Mouse (Mus musculus): ENCODE data around the gene Fabp6. TPM values are rescaled to one million over a fixed set of nuclear protein-coding genes. Genes with fewer than 3 reads are reported as not detected.
A peak's percentile ranks its signal among the peaks of the same experiment; 100 is the strongest.

Fabp6 gene
- polyA plus RNA-seq, 1 experiment from 2014 or later = 0.27 TPM

GRCm38 (mm10) chr11:43624341-43624740 lies 23.0 kb upstream of the Fabp6 start:
- no peaks in the 10 kb centered on the region for H3K27me3 ChIP-seq
- in situ Hi-C loops (cut with MboI; ENCODE audit: low pct_unique_long_range_greater_than_20kb) = no loop called here
- ATAC-seq (no peak), DNase-seq (ENCODE audit: low read depth, low spot score) (no peak)
- CTCF ChIA-PET = no interaction called here
- TF ChIP-seq CTCF (IDR thresholded peaks at IDR 0.05) = no peak
- POLR2A ChIA-PET = no interaction called here

- no peaks in the 10 kb centered on the region for H3K27me3 ChIP-seq
- no peak for TF ChIP-seq CTCF (IDR thresholded peaks at IDR 0.05)
- POLR2A ChIA-PET = no interaction called here
- in situ Hi-C loops (cut with MboI; ENCODE audit: low pct_unique_long_range_greater_than_20kb) = no loop called here
- no peak for ATAC-seq
- no peak for DNase-seq (ENCODE audit: low read depth, low spot score)
- CTCF ChIA-PET = no interaction called here
Observed at GRCm38 (mm10) chr11:43621769-43622168, 20.4 kb upstream of the Fabp6 start.

GRCm38 (mm10) chr11:43618403-43618802 lies 17.1 kb upstream of the Fabp6 start:
- CTCF ChIA-PET = interaction anchor here (1.1 kb wide), 1 partner anchor 67 kb away, joined by 3 read pairs; no protein-coding TSS in a partner anchor
- in situ Hi-C loops (cut with MboI; ENCODE audit: low pct_unique_long_range_greater_than_20kb) = no loop called here
- DNase-seq (ENCODE audit: low read depth, low spot score) (no peak), ATAC-seq (no peak)
- TF ChIP-seq CTCF (IDR thresholded peaks at IDR 0.05) = no peak
- POLR2A ChIA-PET = no interaction called here
- no peaks in the 10 kb centered on the region for H3K27me3 ChIP-seq

GRCm38 (mm10) chr11:43617924-43618323 lies 16.6 kb upstream of the Fabp6 start:
- no peak for ATAC-seq
- ChIA-PET POLR2A (interaction anchor here (0.9 kb wide), 1 partner anchor 64 kb away, joined by 3 read pairs; the partner anchor contains the start of gene Pwwp2a), CTCF (interaction anchor here (0.9 kb wide), 1 partner anchor 19 kb away, joined by 3 read pairs; no protein-coding TSS in a partner anchor)
- TF ChIP-seq CTCF (IDR thresholded peaks at IDR 0.05) = no peak
- DNase-seq (ENCODE audit: low read depth, low spot score) = no peak
- no peaks in the 10 kb centered on the region for H3K27me3 ChIP-seq
- in situ Hi-C loops (cut with MboI; ENCODE audit: low pct_unique_long_range_greater_than_20kb) = no loop called here

GRCm38 (mm10) chr11:43612834-43613488 lies 11.6 kb upstream of the Fabp6 start:
- POLR2A ChIA-PET = no interaction called here
- H3K27me3 ChIP-seq = no peaks in the 10 kb centered on the region
- ATAC-seq (peak; percentile 79), DNase-seq (ENCODE audit: low read depth, low spot score) (peak; percentile 39)
- CTCF ChIA-PET = interaction anchor here (1.2 kb wide), 1 partner anchor 117 kb away, joined by 4 read pairs; no protein-coding TSS in a partner anchor
- in situ Hi-C loops (cut with MboI; ENCODE audit: low pct_unique_long_range_greater_than_20kb) = loop anchor here (5.0 kb wide), 1 partner anchor 121 kb away; no protein-coding TSS in a partner anchor
- TF ChIP-seq CTCF (IDR thresholded peaks at IDR 0.05) = peak; percentile 80

GRCm38 (mm10) chr11:43610662-43611033 lies 9.3 kb upstream of the Fabp6 start:
- ATAC-seq (no peak), DNase-seq (ENCODE audit: low read depth, low spot score) (no peak)
- POLR2A ChIA-PET = interaction anchor here (0.7 kb wide), 1 partner anchor 72 kb away, joined by 3 read pairs; the partner anchor contains the start of gene Pwwp2a
- no peak for TF ChIP-seq CTCF (IDR thresholded peaks at IDR 0.05)
- in situ Hi-C loops (cut with MboI; ENCODE audit: low pct_unique_long_range_greater_than_20kb) = loop anchor here (5.0 kb wide), 1 partner anchor 118 kb away; no protein-coding TSS in a partner anchor
- CTCF ChIA-PET = interaction anchor here (1.5 kb wide), 1 partner anchor 62 kb away, joined by 3 read pairs; no protein-coding TSS in a partner anchor
- H3K27me3 ChIP-seq = no peaks in the 10 kb centered on the region

- TF ChIP-seq CTCF (IDR thresholded peaks at IDR 0.05) = no peak
- in situ Hi-C loops (cut with MboI; ENCODE audit: low pct_unique_long_range_greater_than_20kb) = loop anchor here (5.0 kb wide), 1 partner anchor 118 kb away; no protein-coding TSS in a partner anchor
- no peak for ATAC-seq
- no peak for DNase-seq (ENCODE audit: low read depth, low spot score)
- no peaks in the 10 kb centered on the region for H3K27me3 ChIP-seq
- ChIA-PET POLR2A (interaction anchor here (0.7 kb wide), 1 partner anchor 72 kb away, joined by 3 read pairs; the partner anchor contains the start of gene Pwwp2a), CTCF (interaction anchor here (1.5 kb wide), 1 partner anchor 62 kb away, joined by 3 read pairs; no protein-coding TSS in a partner anchor)
Observed at GRCm38 (mm10) chr11:43610006-43610661, 8.8 kb upstream of the Fabp6 start.

GRCm38 (mm10) chr11:43608440-43608839 lies 7.1 kb upstream of the Fabp6 start:
- CTCF ChIA-PET = interaction anchor here (0.9 to 2.2 kb wide), 3 partner anchors 36 to 115 kb away, joined by 3 to 6 read pairs (median 3); no protein-coding TSS in a partner anchor
- in situ Hi-C loops (cut with MboI; ENCODE audit: low pct_unique_long_range_greater_than_20kb) = no loop called here
- ATAC-seq = no peak
- no peak for TF ChIP-seq CTCF (IDR thresholded peaks at IDR 0.05)
- peak; percentile 46 for DNase-seq (ENCODE audit: low read depth, low spot score)
- POLR2A ChIA-PET = interaction anchor here (0.6 kb wide), 2 partner anchors 40 to 119 kb away, joined by 3 to 4 read pairs; no protein-coding TSS in a partner anchor
- H3K27me3 ChIP-seq = no peaks in the 10 kb centered on the region

GRCm38 (mm10) chr11:43605859-43606258 lies 4.5 kb upstream of the Fabp6 start:
- TF ChIP-seq CTCF (IDR thresholded peaks at IDR 0.05) = no peak
- in situ Hi-C loops (cut with MboI; ENCODE audit: low pct_unique_long_range_greater_than_20kb) = no loop called here
- POLR2A ChIA-PET = interaction anchor here (0.6 kb wide), 1 partner anchor 755 kb away, joined by 6 read pairs; no protein-coding TSS in a partner anchor
- CTCF ChIA-PET = interaction anchor here (1.5 kb wide), 1 partner anchor 112 kb away, joined by 3 read pairs; no protein-coding TSS in a partner anchor
- no peak for DNase-seq (ENCODE audit: low read depth, low spot score)
- ATAC-seq = peak; percentile 13
- H3K27me3 ChIP-seq = no peaks in the 10 kb centered on the region

GRCm38 (mm10) chr11:43604891-43605290 lies 3.6 kb upstream of the Fabp6 start:
- ChIA-PET CTCF (interaction anchor here (1.3 to 1.5 kb wide), 2 partner anchors 111 kb away, joined by 3 read pairs; no protein-coding TSS in a partner anchor), POLR2A (no interaction called here)
- DNase-seq (ENCODE audit: low read depth, low spot score) (no peak), ATAC-seq (no peak)
- no peak for TF ChIP-seq CTCF (IDR thresholded peaks at IDR 0.05)
- in situ Hi-C loops (cut with MboI; ENCODE audit: low pct_unique_long_range_greater_than_20kb) = no loop called here
- H3K27me3 ChIP-seq = no peaks in the 10 kb centered on the region

Data from Patski (cell line).